Mouse (Mus musculus) bone marrow, adult 2 months (tissue): ENCODE measurements at regions not wholly inside any gene's neighbourhood (a gene's known extent, or its start where the extent isn't known, plus 50 kb on each side); places are given as distances from the start of the nearest gene placed in this dataset.
"Not testable (repeated sequence)": the region's sequence is repeated elsewhere in the genome, so short reads cannot be mapped to it uniquely, and the experiment has no call there.

Experiments
- CTCF ChIP-seq: fragments of 200-500 bp; IDR thresholded peaks from 2 replicates; pipeline ENCODE4 v1.5.1; 2011; ENCODE audit warnings: low read length, control low read depth; ENCODE audit not compliant: control insufficient read depth, insufficient read depth
- POLR2A ChIP-seq: fragments of 200-500 bp; IDR thresholded peaks from 2 replicates; pipeline ENCODE4 v1.6.1; 2011; ENCODE audit warnings: low read depth, mild to moderate bottlenecking, control low read depth, low read length, borderline replicate concordance; ENCODE audit not compliant: control insufficient read depth

DNA sequence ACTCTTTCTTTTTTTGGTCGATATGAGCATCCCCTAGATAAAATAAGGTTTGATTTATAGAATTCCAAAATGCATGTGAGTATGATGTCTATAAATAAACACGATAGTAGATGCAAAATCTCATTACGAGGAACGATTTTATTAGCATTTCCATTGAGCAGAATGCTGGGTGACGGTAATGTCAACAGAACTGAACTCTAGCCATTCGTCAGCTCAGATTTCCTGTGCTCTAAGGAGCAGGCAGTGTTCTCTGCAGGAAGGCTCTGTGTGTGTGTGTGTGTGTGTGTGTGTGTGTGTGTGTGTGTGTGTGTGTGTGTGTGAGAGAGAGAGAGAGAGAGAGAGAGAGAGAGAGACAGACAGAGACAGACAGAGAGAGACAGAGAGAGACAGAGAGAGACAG is 279.6 kb upstream of the 3110018I06Rik start:
- TF ChIP-seq POLR2A, CTCF: not testable (repeated sequence)
